Comparison of ENCODE assay signal across 8 mouse cellular contexts in genomic region chr4:55533196-55533802, GRCm38 (mm10). TPM values are rescaled to one million over a fixed set of nuclear protein-coding genes. Genes with fewer than 3 reads are reported as not detected.
DNase-seq lines count a peak whose midpoint lies in the region; ATAC-seq lines count a peak whose summit lies in the region.

No protein-coding gene starts in this region.

- no peak for DNase-seq in kidney, adult 11 months
- DNase-seq in embryo, embryonic 11.5 days (ENCODE audit: low read depth, low spot score): peak; percentile 11
- no peak for DNase-seq in hindbrain, embryonic 10.5 days (ENCODE audit: low spot score)
- DNase-seq in urinary bladder, postnatal 36 days (ENCODE audit: low spot score in 2 of 2): no peak
- DNase-seq in adrenal gland, adult (ENCODE audit: inconsistent age in 2 of 2, low spot score in 1 of 2): no peak
- DNase-seq in spleen, adult 18-20 months: no peak

- peak overlapping the region; percentile 96 for H3K4me2 ChIP-seq in kidney, embryonic 16.5 days (replicated peaks; ENCODE audit: low read depth, low read length)

- no peak for ATAC-seq in kidney, embryonic 16.5 days (ENCODE audit: low FRiP score, low TSS enrichment)

- H3K4me3 ChIP-seq in kidney, embryonic 16.5 days (ENCODE audit: low read length): peak overlapping the region; percentile 73
- H3K4me3 ChIP-seq in hindbrain, embryonic 10.5 days: peak overlapping the region; percentile 75
- H3K4me3 ChIP-seq in macrophage (ENCODE audit: inconsistent target): peak overlapping the region; percentile 66

- H3K27me3 ChIP-seq in kidney, embryonic 16.5 days (ENCODE audit: insufficient read depth, low read length): peaks cover 9% of the 10 kb centered on the region
- H3K27me3 ChIP-seq in hindbrain, embryonic 10.5 days (ENCODE audit: insufficient read depth, poor library complexity, severe bottlenecking): peaks cover 76% of the 10 kb centered on the region

- peak overlapping the region; percentile 78 for H3K9ac ChIP-seq in kidney, embryonic 16.5 days (replicated peaks; ENCODE audit: low read length)

- 0% methylated on average over 21 of the region's 21 CpGs for WGBS in kidney, embryonic 16.5 days
- under 1% methylated on average over 21 of the region's 21 CpGs for WGBS in hindbrain, embryonic 10.5 days
- 3% methylated on average over 20 of the region's 21 CpGs for WGBS in macrophage (ENCODE audit: missing documents)

- H3K36me3 ChIP-seq in kidney, embryonic 16.5 days (ENCODE audit: insufficient read depth, low read length): no peaks in the 10 kb centered on the region
- H3K36me3 ChIP-seq in hindbrain, embryonic 10.5 days: no peaks in the 10 kb centered on the region
- no peaks in the 10 kb centered on the region for H3K36me3 ChIP-seq in macrophage (ENCODE audit: inconsistent target)

- H3K4me1 ChIP-seq in kidney, embryonic 16.5 days (ENCODE audit: insufficient read depth, low read length): peaks cover 34% of the 10 kb centered on the region
- H3K4me1 ChIP-seq in hindbrain, embryonic 10.5 days (replicated peaks): peaks cover 39% of the 10 kb centered on the region

- no peaks in the 10 kb centered on the region for H3K79me2 ChIP-seq in macrophage (ENCODE audit: inconsistent target)

- no peaks in the 10 kb centered on the region for H3K9me3 ChIP-seq in kidney, embryonic 16.5 days (ENCODE audit: low read length)
- no peaks in the 10 kb centered on the region for H3K9me3 ChIP-seq in hindbrain, embryonic 10.5 days

- H3K27ac ChIP-seq in kidney, embryonic 16.5 days (ENCODE audit: low read length): peak overlapping the region; percentile 83
- peak overlapping the region; percentile 90 for H3K27ac ChIP-seq in hindbrain, embryonic 10.5 days
- H3K27ac ChIP-seq in macrophage: peak overlapping the region; percentile 71

RNA-seq across cellular contexts. Expression of gene Klf4, which starts 1.0 kb away (rescaled TPM):
- polyA plus RNA-seq in kidney, embryonic 16.5 days (2015; fragmentation: Nextera tagmentation; extraction: Ambion mirVana): 3.3 and 3.8 TPM in 2 replicates
- polyA plus RNA-seq in hindbrain, embryonic 10.5 days (2016; fragmentation: Nextera tagmentation; extraction: Ambion mirVana): 0.92 and 1.1 TPM in 2 replicates
- 1 to 10 TPM in 18 of 26 experiments, under 1 TPM in 8; 0.33 to 6.5 (median 1.2) TPM for total RNA-seq in macrophage (2018; cell fraction: chromatin; rRNA removed)
- total RNA-seq in macrophage (2018; cell fraction: cytosol; rRNA removed): 1 to 10 TPM; 1.3 to 6.0 (median 3.2) TPM
- total RNA-seq in macrophage (2018; cell fraction: nucleus; rRNA removed): 1 to 10 TPM in 25 of 26 experiments, under 1 TPM in 1; 0.86 to 8.3 (median 2.0) TPM
- 1.0 to 2.0 TPM (median 1.3 TPM) in 3 replicates for polyA plus RNA-seq in macrophage (2018)
